9 mouse cellular contexts compared by ENCODE assay signal in the genomic region with DNA sequence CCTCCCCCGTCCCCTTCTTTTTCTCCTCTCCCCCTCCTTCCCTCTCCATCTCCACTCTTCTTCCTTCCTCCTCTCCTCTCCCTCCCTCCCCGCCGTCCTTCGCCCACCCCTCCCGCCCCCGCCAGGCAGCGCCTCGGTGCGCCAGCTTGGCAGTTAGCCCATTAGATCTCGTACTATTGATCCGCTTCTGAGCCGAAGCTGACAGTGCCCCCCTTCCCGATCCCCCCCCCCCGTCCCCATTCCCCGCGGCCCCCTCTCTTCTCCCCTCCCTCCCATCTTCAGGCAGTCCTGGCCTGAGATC.
DNase-seq lines count a peak whose midpoint lies in the region; ATAC-seq and TF ChIP-seq lines count a peak whose summit lies in the region.
"Had no signal": no experiment of that assay in that cellular context is flagged by ENCODE, and none has a peak within 500 bp of the region (broad histone marks: within the 10 kb centered on the region; RNA-seq: fewer than 3 reads in every experiment).

No protein-coding gene starts in this region.

- no peak for TF ChIP-seq POLR2A in liver, adult 2 months (IDR thresholded peaks at IDR 0.05; ENCODE audit: extremely low read depth, insufficient read depth, low read length)

- no peaks in the 10 kb centered on the region for H3K9me3 ChIP-seq in embryonic facial prominence, embryonic 13.5 days
- no peaks in the 10 kb centered on the region for H3K9me3 ChIP-seq in hindbrain, embryonic 15.5 days
- no peaks in the 10 kb centered on the region for H3K9me3 ChIP-seq in midbrain, postnatal 0 days (ENCODE audit: low read length)

- H3K79me2 ChIP-seq in liver, adult 2 months (ENCODE audit: control insufficient read depth, insufficient read depth, low read length): no peaks in the 10 kb centered on the region

- H3K27me3 ChIP-seq in liver, adult 2 months (ENCODE audit: control insufficient read depth, insufficient read depth, low read length): peaks cover 9% of the 10 kb centered on the region; the same call in 1 of the 2 replicates
- peaks cover 91% of the 10 kb centered on the region for H3K27me3 ChIP-seq in embryonic facial prominence, embryonic 13.5 days
- peaks cover 11% of the 10 kb centered on the region for H3K27me3 ChIP-seq in hindbrain, embryonic 15.5 days
- H3K27me3 ChIP-seq in midbrain, postnatal 0 days (ENCODE audit: insufficient read depth, low read length): peaks cover 33% of the 10 kb centered on the region

- peak overlapping the region; percentile 44; the same call in 1 of the 2 replicates for H3K4me3 ChIP-seq in liver, adult 2 months (ENCODE audit: insufficient read depth, low read depth, low read length)
- peak overlapping the region; percentile 60 for H3K4me3 ChIP-seq in embryonic facial prominence, embryonic 13.5 days
- H3K4me3 ChIP-seq in hindbrain, embryonic 15.5 days: peak overlapping the region; percentile 55
- peak overlapping the region; percentile 58 for H3K4me3 ChIP-seq in midbrain, postnatal 0 days (ENCODE audit: low read depth, low read length)

- peak overlapping the region; percentile 94 for H3K4me2 ChIP-seq in embryonic facial prominence, embryonic 13.5 days
- H3K4me2 ChIP-seq in hindbrain, embryonic 15.5 days: peak overlapping the region; percentile 96
- peak overlapping the region; percentile 98 for H3K4me2 ChIP-seq in midbrain, postnatal 0 days (ENCODE audit: low read depth, low read length, poor library complexity, severe bottlenecking)

- H3K27ac ChIP-seq in liver, adult 2 months (replicated peaks; ENCODE audit: insufficient read depth, low read depth, low read length): no peak overlapping the region
- H3K27ac ChIP-seq in embryonic facial prominence, embryonic 13.5 days: peak overlapping the region; percentile 86
- H3K27ac ChIP-seq in hindbrain, embryonic 15.5 days (replicated peaks): peak overlapping the region; percentile 98
- H3K27ac ChIP-seq in midbrain, postnatal 0 days (ENCODE audit: low read depth, low read length): peak overlapping the region; percentile 94
- H3K27ac ChIP-seq: macrophage had no signal

- ATAC-seq in embryonic facial prominence, embryonic 13.5 days (ENCODE audit: insufficient number of reproducible peaks, insufficient read depth, low FRiP score, low TSS enrichment, low read depth): no peak
- ATAC-seq in hindbrain, embryonic 15.5 days (ENCODE audit: low FRiP score, low read depth): no peak
- no peak; the same call in 1 of the 2 replicates for ATAC-seq in midbrain, postnatal 0 days (ENCODE audit: low FRiP score)
- ATAC-seq in inflammation-experienced regulatory T-cells, adult 6 months: no peak

- no peak for DNase-seq in liver, adult 2 months (ENCODE audit: extremely low read depth, low read depth, low spot score)
- DNase-seq in liver: no peak
- DNase-seq in midbrain, postnatal 0 days (ENCODE audit: low spot score): peak; percentile 57
- DNase-seq in left cerebral cortex, adult 8-10 months (ENCODE audit: low spot score in 2 of 2): no peak
- no peak for DNase-seq in kidney, adult 11 months

- peaks cover 3% of the 10 kb centered on the region; the same call in 1 of the 2 replicates for H3K4me1 ChIP-seq in liver, adult 2 months (ENCODE audit: control insufficient read depth, insufficient read depth, low read length)
- peaks cover 29% of the 10 kb centered on the region for H3K4me1 ChIP-seq in embryonic facial prominence, embryonic 13.5 days
- peaks cover 50% of the 10 kb centered on the region for H3K4me1 ChIP-seq in hindbrain, embryonic 15.5 days (replicated peaks)
- H3K4me1 ChIP-seq in midbrain, postnatal 0 days (ENCODE audit: insufficient read depth, low read length): peaks cover 7% of the 10 kb centered on the region; the same call in 1 of the 2 replicates

- no peak overlapping the region for H3K9ac ChIP-seq in liver, adult 2 months (ENCODE audit: low read depth, low read length)
- H3K9ac ChIP-seq in embryonic facial prominence, embryonic 13.5 days: peak overlapping the region; percentile 75
- H3K9ac ChIP-seq in hindbrain, embryonic 15.5 days: peak overlapping the region; percentile 70
- H3K9ac ChIP-seq in midbrain, postnatal 0 days (replicated peaks; ENCODE audit: low read length, poor library complexity, severe bottlenecking): peak overlapping the region; percentile 77

- H3K36me3 ChIP-seq in liver, adult 2 months (ENCODE audit: control insufficient read depth, insufficient read depth, low read length): no peaks in the 10 kb centered on the region
- H3K36me3 ChIP-seq in embryonic facial prominence, embryonic 13.5 days: no peaks in the 10 kb centered on the region
- no peaks in the 10 kb centered on the region for H3K36me3 ChIP-seq in hindbrain, embryonic 15.5 days
- H3K36me3 ChIP-seq in midbrain, postnatal 0 days (ENCODE audit: insufficient read depth, low read length): no peaks in the 10 kb centered on the region

- WGBS in liver, adult 2 months: 3% methylated on average over 12 of the region's 16 CpGs
- 2% methylated on average over 13 of the region's 16 CpGs for WGBS in embryonic facial prominence, embryonic 13.5 days
- WGBS in hindbrain, embryonic 15.5 days: 2% methylated on average over 13 of the region's 16 CpGs
- 3% methylated on average over 14 of the region's 16 CpGs for WGBS in midbrain, postnatal 0 days

- no peak for TF ChIP-seq CTCF in liver, adult 2 months (IDR thresholded peaks at IDR 0.05; ENCODE audit: low read depth, low read length)
- no peak for TF ChIP-seq CTCF in midbrain, postnatal 0 days (IDR thresholded peaks at IDR 0.05)
